Mouse (Mus musculus) E14TG2a.4 (cell line): Measurements from ENCODE around the gene Hnrnpa0.

Experiments used
- H3K27me3 ChIP-seq: 2 replicates; pipeline ENCODE4 v1.6.1; 2014; ENCODE audit warnings: low read length, control low read depth; ENCODE audit not compliant: insufficient read depth
- H3K36me3 ChIP-seq: 2 replicates; pipeline ENCODE4 v1.6.1; 2014; ENCODE audit warnings: low read length, control low read depth; ENCODE audit not compliant: insufficient read depth
- H3K4me1 ChIP-seq: replicated peaks from 2 replicates; pipeline ENCODE4 v1.6.1; 2014; ENCODE audit warnings: low read depth, low read length, control low read depth
- H3K4me3 ChIP-seq: replicated peaks from 2 replicates; pipeline ENCODE4 v1.5.1; 2014; ENCODE audit warnings: mild to moderate bottlenecking, low read length
- H3K9me3 ChIP-seq: 2 replicates; pipeline ENCODE4 v1.6.1; 2014; ENCODE audit warnings: low read length, control low read depth
- CTCF ChIP-seq: conservative IDR thresholded peaks from 2 replicates; pipeline ENCODE4 v1.5.1; 2014; ENCODE audit warnings: low read length
- NANOG ChIP-seq: IDR thresholded peaks from 2 replicates; pipeline ENCODE4 v1.6.1; 2014; ENCODE audit warnings: borderline replicate concordance, low read length, mixed read lengths
- POU5F1 ChIP-seq: IDR thresholded peaks from 2 replicates; pipeline ENCODE4 v1.6.1; 2014; ENCODE audit warnings: low read length, borderline replicate concordance

Hnrnpa0 gene

DNA sequence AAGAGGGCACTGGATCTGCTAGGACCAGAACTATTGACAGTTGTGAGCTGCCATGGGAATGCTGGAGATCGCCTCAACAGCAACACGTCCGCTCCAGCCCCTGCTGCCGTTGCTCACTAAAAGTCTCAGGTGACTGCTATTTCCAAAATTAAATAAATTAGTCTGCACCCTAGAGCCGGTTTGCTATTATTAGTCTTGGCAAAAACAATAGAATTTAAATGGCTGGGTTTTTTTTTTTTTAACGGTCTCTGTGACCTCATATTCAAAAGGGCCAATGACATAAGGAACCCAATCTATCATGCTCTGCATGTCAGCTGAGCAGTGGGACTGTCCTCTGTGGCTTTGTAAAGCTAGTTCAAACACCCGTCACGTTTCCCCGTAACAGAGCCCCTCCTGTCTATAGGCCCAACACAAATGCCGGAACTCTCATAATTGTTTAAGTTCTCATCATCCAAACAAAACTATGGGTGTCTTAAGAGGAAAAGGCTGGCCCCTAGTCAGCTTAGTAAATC is 5.5 kb downstream of the Hnrnpa0 start:
- Histone ChIP-seq H3K4me3 (no peak overlapping the region), H3K4me1 (peaks cover 27% of the 10 kb centered on the region), H3K27me3 (no peaks in the 10 kb centered on the region), H3K36me3 (peaks cover 23% of the 10 kb centered on the region), H3K9me3 (no peaks in the 10 kb centered on the region)
- no peak for TF ChIP-seq CTCF
- TF ChIP-seq POU5F1: no peak
- no peak for TF ChIP-seq NANOG

DNA sequence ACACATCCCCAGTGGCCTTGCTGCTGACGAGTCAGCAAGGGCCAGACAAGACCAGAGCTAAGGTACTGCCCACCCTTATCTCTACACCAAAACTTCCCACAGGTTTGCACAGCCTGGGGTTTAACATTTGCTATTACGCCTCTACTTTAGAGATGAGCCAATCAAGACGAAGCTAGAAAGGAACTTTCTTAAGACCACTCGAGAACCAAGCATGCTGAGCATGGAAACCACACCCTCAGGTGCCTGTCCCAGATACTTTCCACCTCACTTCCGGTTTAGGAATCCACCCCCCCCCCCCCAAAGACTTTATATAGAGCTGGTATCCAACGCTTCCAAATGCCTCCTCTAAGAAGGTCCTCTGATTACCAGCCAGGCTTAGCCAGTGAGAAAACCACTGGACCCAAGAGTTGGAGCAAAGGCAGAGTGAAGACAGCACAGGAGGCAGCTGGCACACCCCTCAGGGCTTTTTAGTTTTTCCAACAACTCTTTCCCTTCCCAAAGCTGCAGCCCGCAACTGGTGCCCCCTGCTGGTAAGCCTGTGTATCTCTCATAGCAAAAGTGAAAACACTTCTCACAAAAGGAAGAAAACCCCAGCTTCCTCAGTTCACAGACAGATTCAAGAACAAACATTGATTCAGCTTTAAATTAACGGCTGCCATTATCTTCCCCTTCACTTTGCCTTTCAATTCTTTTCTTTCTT is 10.9 kb downstream of the Hnrnpa0 start:
- Histone ChIP-seq H3K9me3 (no peaks in the 10 kb centered on the region), H3K4me1 (peaks cover 25% of the 10 kb centered on the region), H3K4me3 (no peak overlapping the region), H3K27me3 (peaks cover 35% of the 10 kb centered on the region), H3K36me3 (no peaks in the 10 kb centered on the region)
- TF ChIP-seq POU5F1 (no peak), NANOG (no peak), CTCF (peak; percentile 89)

DNA sequence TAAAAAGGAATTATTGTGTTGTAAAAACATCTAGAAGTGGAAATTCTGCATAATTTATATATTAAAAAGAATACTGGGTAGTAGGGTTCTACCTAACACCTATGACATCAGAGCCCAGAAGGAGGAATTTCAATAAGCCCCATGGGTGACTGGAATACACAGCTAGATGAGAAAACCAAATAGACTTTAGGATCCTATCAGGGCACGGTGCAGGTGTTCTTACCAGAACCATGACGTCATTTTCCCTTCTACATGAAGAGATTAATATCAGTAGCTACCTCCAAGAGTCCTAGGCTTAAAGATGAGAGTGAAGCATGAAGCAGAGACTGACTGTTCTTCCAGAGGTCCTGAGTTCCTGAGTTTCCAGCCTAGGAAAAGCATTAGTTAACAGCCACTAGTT is 11.6 kb downstream of the Hnrnpa0 start:
- H3K36me3 ChIP-seq: no peaks in the 10 kb centered on the region
- peaks cover 42% of the 10 kb centered on the region for H3K27me3 ChIP-seq
- H3K4me3 ChIP-seq: no peak overlapping the region
- TF ChIP-seq CTCF (no peak), POU5F1 (no peak), NANOG (no peak)
- no peaks in the 10 kb centered on the region for H3K9me3 ChIP-seq
- H3K4me1 ChIP-seq: peaks cover 26% of the 10 kb centered on the region

DNA sequence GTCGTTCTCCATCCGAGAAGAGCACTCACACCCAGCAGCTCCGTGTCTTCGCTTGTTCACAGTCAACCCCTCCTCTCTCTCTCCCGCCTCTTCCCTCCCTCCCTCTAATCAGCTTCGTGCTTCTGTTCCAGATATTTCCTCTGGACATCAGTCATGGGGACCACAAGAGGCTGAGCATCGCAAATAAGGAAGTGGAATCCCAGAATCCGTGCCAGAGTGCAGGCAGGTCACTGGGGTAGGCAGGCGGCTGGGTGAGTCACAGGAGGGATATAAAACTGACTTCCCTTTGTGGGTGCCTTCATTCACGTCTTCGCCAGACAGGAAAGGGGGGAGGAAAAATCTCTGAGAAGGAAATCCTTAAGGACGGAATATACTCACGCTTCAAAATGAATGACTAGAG is 13.1 kb downstream of the Hnrnpa0 start:
- Histone ChIP-seq H3K27me3 (peaks cover 51% of the 10 kb centered on the region), H3K36me3 (no peaks in the 10 kb centered on the region), H3K9me3 (no peaks in the 10 kb centered on the region), H3K4me1 (peaks cover 26% of the 10 kb centered on the region), H3K4me3 (no peak overlapping the region)
- TF ChIP-seq NANOG: no peak

DNA sequence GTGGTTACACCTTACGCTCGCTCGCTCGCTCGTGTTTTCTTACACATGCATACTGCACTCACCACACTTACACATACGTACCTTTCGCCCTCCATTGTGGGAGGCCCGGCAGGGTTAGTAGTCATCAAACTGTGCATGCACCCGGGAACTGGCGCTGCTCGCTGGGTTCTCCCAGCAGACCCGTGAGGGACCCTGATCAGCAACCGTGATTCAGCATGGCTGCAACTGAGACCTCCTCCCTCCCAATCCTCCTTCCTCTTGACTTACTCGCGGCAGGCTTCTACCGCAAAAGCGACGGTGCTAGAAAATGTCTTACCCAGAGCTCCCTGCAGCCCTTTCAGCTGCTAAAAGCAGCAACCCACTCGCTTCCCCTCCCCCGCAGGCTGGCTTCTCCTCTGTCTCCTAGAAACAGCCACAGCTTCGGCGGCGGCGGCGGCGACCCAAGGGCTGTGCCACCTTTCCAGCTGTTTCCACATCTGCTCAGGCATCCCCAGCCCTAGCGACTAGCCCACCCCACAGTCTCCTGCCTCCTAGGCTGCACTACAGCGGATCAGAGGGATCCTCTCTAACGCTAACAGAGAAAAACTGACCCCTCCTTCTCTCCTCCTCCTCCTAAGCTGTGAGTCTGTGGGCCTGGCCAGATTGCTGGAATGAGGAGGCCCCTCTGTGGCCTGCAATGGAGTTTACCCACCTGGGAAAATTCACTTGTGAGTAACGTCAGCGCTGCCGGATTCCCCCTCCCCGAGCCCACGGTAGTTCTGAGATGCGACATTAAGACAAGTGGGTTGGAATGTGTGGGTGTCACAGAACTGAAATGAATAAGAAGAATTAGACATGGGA is 15.1 kb downstream of the Hnrnpa0 start, which contains the start of gene Klhl3:
Klhl3 (minus strand) TSS at position 532 of the 840 bp plus-strand sequence.
- H3K4me1 ChIP-seq: peaks cover 25% of the 10 kb centered on the region
- peaks cover 54% of the 10 kb centered on the region for H3K27me3 ChIP-seq
- H3K36me3 ChIP-seq: no peaks in the 10 kb centered on the region
- no peak for TF ChIP-seq CTCF
- H3K9me3 ChIP-seq: no peaks in the 10 kb centered on the region
- peak within 1 kb of the TSS; percentile 67 for H3K4me3 ChIP-seq

DNA sequence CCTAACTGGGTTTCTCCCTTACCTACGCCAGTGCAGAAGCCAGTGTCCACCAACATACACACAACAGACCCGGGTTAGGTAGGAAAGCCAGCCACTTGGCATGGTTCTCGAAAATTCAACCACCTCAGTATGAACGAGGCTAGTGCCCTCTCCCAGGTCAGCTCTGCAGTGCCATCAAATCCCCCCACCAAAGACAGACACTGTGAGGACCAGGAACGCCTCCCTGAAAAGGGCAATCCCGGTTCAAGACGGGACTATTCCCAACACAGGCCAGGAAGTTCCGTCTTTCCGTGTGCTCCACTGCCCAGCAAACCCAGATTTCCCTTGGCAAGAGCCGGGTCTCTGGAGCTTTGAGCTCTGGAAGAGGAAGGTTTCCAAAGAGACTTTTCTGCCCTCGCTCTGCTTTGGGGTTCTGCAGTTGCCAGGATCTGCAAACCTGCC is 15.7 kb downstream of the Hnrnpa0 start:
- TF ChIP-seq POU5F1: no peak
- TF ChIP-seq CTCF: no peak
- no peak for TF ChIP-seq NANOG
- Histone ChIP-seq H3K27me3 (peaks cover 54% of the 10 kb centered on the region), H3K36me3 (no peaks in the 10 kb centered on the region), H3K9me3 (no peaks in the 10 kb centered on the region), H3K4me1 (peaks cover 23% of the 10 kb centered on the region), H3K4me3 (peak overlapping the region; percentile 67)

DNA sequence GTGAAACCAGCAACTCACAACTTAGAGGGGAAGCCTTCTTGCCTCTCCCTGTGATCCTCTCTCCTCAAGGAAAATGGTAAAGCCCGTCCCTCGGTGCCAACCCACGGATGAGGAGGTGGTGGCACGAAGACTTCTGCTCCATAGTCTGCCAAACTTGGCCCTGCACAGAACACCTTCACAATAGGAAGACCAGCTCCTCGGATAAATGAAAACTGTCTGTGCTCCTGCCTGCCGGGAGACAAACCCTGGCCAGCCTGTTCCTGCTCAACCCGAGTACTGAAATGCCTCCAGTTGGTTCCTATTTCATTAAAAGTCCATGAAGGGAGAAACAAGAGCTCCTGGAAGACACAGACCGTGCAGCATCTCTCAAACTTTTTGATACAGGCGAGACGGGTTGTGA is 16.2 kb downstream of the Hnrnpa0 start:
- Histone ChIP-seq H3K9me3 (no peaks in the 10 kb centered on the region), H3K36me3 (no peaks in the 10 kb centered on the region), H3K4me3 (no peak overlapping the region), H3K4me1 (peaks cover 18% of the 10 kb centered on the region), H3K27me3 (peaks cover 54% of the 10 kb centered on the region)
- TF ChIP-seq POU5F1: no peak
- no peak for TF ChIP-seq NANOG
- no peak for TF ChIP-seq CTCF

DNA sequence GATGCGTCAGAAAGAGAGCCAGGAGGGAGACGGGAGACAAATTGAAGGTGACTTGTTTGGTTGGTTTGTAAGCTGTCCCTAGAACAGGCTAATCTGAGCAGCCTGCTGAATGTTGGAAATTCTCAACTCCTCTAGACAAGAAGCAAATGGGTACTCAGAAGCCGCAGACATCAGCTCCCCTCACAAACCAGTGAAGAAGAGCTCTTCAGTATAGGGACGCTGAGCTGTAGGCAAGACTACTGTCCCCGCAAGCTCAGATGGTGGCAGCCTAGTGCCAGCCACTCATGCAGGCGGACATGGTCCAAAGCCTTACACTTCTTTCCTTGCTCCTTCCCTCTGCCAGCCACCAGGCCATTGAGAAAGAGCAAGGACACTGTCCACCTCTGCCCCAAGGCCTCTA is 17.1 kb downstream of the Hnrnpa0 start:
- peaks cover 17% of the 10 kb centered on the region for H3K4me1 ChIP-seq

More for the DNA sequence above, 17.1 kb downstream of the Hnrnpa0 start:
- peaks cover 54% of the 10 kb centered on the region for H3K27me3 ChIP-seq
- TF ChIP-seq NANOG: no peak
- no peak for TF ChIP-seq POU5F1
- TF ChIP-seq CTCF: no peak
- no peak overlapping the region for H3K4me3 ChIP-seq
- no peaks in the 10 kb centered on the region for H3K36me3 ChIP-seq
- H3K9me3 ChIP-seq: no peaks in the 10 kb centered on the region
